Mouse (Mus musculus) gastrocnemius, adult 8-10 months (tissue): ENCODE data around the gene Spaca3. TPM values are rescaled to one million over a fixed set of nuclear protein-coding genes. Genes with fewer than 3 reads are reported as not detected.

ENCODE experiments used
- DNase-seq, 2 experiments: peaks; one replicate each; pipeline ENCODE4 v3.0.0; 2022; ENCODE audit warnings: low spot score in 2 of 2
- total RNA-seq, 4 experiments: library from RNA; stranded (reverse); gene quantifications; 2 replicates each; pipeline ENCODE4 v1.2.4; 2022

The Spaca3 gene
- not detected for total RNA-seq

- no peak for DNase-seq
Measured at GRCm38 (mm10) chr11:80858065-80858464, at the start of gene Spaca3. Gene Spaca3 (plus strand): TSS chr11:80858365.

DNA sequence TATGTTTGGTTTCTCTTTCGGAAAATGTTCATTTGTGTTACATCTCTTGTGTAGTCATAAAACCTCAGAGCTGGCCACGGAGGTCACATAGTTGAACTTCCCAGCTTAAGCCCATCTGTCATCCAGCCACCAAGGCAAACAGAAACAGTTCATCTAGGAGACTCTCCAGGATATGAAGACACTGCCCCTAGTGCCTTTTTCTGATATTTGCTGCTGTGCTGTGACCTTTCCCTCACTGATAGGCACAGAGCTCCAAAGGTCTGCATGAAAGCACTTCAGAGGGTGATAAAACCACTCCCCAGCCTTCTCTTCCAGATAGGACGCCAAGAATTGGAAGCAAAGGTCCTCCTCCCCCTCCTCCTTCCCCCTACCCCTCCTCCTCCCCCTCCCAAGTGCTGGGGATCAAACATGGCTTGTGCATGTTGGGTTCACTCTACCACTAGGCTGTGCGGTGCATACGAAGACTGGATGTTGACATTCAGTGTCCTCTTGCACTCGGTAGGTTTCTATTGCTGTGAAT, 49.6 kb upstream of the Spaca3 start:
- DNase-seq, result no peak

GRCm38 (mm10) chr11:80809666-80809992, 48.5 kb upstream of the Spaca3 start:
- DNase-seq, result no peak

DNA sequence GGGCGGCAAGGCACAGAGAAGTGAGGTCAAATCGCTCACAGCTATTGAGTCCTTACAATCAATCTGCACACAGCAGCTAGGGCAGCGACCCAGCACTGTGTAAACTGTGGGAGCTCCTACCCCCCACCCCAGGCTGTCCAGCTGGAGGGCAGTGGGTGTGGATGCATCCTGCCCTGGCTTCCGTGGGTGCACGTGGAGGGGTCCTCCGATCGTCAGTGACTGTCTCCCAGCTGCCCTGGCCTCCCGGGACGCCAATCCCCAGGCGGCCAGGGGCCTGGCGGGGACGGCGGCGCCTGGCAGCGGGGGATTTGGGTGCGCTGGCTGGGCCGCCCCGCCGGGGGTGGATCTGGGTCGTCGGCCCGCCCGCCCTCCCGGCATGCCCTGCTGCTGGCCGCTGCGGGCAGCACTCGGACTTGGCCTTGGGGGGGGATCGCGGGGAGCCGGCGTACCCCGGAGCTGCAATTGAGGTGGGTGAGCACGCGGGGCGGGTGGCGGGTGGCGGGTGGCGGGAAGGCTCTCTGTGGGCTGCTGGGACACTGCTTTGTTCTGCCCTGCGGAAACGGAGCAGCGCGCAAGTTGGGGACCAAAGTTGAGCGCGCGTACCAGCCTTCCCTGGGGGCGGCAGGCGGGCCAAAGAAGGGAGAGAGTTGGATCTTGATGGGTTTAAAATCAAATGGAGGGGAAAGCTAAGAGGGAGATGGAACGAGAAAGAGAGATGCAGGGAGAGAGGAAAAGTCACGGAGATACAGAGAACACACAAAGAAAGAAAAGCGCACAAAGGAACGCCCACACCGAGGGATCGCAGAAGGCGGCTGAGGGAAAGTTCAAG, 48.0 kb upstream of the Spaca3 start, which contains the start of gene Tmem98:
Gene Tmem98 (plus strand): TSS at position 183 of the 829 bp plus-strand sequence.
- DNase-seq, result no peak

GRCm38 (mm10) chr11:80811156-80811555, 47.0 kb upstream of the Spaca3 start:
- no peak for DNase-seq

DNA sequence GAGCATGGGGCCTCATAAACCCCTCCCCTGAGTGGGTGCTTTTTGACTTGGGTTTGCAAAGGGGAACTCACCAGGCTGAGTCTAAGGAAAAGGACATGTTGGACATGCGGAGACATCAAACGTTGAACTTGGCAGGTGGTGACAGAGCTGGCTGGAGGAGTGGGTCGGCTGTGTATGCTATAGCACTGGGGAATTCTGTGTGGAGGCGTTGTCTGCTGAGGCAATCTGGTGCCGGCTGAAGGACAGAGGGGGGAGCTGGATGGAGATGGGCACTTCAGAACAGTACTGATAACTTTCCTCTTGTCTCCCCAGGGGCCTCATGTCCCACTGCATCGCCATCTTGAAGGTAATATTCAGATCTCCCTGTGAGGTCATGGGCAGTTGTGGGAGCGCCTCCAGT, 42.8 kb upstream of the Spaca3 start:
- DNase-seq, result no peak

GRCm38 (mm10) chr11:80818060-80818697, 40.0 kb upstream of the Spaca3 start:
- peak; percentile 19 to 27 for DNase-seq

DNA sequence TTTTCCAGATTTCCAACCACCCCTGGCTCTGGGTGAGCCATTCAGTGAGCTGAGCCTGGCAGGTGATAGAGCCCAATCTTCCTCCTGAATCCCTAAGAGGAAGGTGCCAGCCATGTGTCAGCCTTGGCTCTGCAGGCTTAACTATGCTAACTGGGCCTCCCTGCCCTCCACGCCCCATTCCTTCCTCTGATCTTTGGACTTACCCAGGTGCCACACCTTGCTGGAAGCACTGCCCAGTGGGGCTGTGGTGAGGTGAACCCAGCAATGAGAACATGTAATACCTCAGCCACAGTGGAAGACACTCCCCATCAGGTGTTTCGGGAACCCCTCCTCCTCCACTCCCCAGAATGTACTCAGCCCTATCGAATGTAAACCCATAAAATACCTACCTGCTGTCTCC, 38.1 kb upstream of the Spaca3 start:
- no peak for DNase-seq

DNA sequence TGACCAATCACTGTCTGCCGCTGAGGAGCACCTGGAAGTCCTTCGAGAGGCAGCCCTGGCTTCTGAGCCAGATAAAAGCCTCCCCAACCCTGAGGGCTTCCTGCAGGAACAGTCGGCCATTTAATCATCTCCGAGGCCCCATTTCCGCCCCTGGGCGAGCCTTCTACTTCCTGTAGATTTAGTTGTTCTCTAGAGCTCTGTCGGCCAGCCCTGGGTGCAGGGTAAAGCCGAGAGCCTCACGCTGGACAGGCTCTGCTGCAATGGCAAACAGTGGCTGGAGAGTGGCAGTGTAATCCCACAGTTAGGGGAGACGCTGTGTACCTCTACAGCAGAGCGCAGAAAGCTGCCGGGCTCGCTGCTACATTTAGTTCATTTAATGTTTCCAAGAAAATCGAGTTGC, 36.9 kb upstream of the Spaca3 start:
- DNase-seq, result no peak

GRCm38 (mm10) chr11:80821794-80822193, 36.4 kb upstream of the Spaca3 start:
- DNase-seq, result no peak

- no peak for DNase-seq
Measured at GRCm38 (mm10) chr11:80835395-80835794, 22.8 kb upstream of the Spaca3 start.

DNA sequence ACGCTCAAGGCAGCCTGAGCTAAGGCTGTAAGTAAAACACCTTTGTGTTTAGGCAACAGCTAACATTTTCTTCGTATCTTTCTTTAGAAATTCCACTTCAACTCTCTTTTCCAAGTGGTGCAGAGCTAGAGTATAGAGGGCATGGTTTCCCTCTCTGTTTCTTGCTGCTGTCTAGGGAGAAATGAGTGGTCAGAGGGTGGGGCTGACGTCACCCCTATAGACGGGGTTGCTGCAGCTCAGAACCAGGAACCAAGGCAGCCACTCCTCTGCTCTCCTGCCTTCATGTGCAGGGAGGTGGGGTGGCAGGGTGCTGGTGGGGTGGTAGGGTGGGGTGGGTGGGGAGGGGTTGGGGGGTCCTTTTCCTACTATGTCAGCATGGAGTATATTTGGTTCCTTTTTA, 22.3 kb upstream of the Spaca3 start:
- DNase-seq, result no peak

- no peak for DNase-seq
Measured at GRCm38 (mm10) chr11:80838724-80839123, 19.4 kb upstream of the Spaca3 start.

- no peak for DNase-seq
Measured at GRCm38 (mm10) chr11:80843435-80843834, 14.7 kb upstream of the Spaca3 start.

DNA sequence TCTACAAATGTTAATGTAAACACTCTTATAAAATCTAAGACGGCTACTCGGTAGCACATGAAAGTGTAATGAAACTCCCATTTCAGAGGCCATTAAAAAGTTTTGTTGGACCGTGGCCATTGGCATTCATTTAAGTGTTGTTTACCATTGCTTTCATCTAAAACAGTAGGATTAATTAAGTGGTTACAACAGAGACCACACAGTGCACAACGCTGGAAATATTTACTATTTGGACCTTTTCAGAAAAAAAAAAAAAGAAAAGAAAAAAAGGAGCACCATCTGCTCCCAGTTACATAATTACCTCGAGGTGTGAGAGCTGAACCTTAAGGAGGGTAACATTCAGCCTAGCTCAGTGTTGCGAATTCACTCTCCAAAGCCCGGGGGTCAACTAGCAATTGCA, 12.7 kb upstream of the Spaca3 start:
- no peak for DNase-seq

DNA sequence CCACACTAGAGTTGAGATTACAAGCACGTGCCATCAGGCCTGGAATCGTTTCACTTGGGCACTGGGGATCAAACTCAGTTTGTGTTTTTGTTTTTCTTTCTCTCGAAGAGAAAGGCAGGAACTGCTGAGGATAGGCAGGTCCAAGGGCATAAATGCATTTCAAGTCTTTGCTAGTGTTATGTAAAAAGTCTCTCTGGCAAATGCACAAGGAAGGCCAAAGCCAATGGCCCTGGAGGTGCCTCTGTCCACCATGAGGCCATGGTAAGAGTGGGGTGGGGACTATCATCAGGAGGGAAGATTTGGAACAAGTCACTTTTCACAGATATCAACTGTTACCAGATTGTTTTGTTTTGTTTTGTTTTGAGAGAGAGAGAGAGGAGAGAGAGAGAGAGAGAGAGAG, 12.1 kb upstream of the Spaca3 start:
- no peak for DNase-seq

GRCm38 (mm10) chr11:80848131-80848530, 10.0 kb upstream of the Spaca3 start:
- no peak for DNase-seq

DNA sequence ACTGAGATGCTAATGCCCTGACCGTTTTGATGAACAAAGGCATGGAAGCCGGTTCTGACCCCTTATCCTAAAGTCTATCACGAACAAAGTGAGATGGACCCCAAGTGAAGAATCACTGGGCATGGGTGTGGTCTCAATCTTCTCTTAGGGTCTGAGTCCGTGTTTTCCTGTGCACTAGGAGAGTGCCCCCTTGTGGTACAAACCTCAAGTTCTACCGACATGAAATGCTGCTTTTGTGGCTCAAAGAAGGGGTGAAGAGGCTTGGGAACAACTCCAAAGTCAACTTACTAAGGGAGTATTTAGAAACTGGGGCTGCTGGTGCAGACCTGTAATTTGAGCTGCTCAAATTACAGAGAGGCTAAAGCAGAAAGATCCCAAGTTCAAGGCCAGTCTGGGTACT, 6.3 kb upstream of the Spaca3 start:
- DNase-seq, result no peak

DNA sequence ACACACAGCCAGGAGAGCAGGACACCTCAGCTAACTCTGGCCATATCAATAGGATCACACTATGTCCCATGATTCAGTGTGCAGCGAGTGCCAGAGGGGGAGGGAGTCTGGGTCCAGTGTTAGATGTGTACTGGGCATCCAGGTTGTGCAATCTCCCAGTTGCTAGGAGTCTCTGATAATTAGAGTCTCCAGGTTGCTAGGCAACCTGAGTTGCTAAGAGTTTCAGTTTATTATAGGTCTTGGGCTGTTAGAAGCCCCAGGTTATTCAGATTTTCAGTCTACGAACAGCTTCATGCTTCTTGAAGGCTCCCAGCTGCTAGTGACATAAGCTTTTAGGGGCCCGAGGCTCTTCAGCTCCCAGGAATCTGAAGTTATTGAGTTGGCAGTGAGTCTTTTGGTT, 5.2 kb upstream of the Spaca3 start:
- DNase-seq, result no peak

DNA sequence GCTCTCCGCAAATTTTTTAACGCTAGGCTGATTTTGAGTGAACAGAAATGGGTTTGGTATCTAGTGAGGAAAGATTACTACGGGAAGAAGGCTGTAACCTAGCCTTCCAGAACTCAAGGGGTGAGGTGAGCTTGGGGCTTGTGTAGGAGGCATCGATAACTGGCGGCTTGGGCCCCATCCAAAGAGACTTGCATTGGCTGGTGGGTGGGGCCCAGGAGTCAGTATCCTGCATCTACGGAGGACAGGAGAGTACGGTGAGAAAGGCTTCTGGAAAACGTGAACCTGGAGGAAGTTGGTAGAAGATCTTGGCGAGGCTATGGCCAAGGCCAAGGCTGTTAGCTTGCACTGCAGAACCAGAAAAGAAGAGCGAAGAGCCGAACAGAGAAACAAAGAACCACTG, 3.7 kb upstream of the Spaca3 start:
- no peak for DNase-seq

DNA sequence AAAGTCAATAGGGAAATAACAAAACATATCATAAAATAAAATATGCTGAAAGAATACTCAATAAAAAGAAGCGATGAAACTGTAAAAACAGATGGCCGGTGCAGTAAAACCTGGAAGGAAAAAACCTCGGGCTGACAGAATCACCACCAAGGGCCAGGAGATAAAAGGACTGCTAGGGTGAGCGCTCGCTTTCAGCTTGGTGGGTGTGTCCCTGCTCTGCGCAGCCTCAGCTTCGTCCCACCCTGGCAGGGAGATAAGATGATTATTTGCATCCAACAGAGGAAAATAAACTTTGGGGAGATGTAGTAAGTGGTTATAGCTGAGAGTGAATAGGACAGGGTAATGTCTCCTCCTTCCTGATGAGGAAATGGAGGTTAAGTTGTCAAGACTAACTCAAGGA, 3.3 kb upstream of the Spaca3 start:
- no peak for DNase-seq

DNA sequence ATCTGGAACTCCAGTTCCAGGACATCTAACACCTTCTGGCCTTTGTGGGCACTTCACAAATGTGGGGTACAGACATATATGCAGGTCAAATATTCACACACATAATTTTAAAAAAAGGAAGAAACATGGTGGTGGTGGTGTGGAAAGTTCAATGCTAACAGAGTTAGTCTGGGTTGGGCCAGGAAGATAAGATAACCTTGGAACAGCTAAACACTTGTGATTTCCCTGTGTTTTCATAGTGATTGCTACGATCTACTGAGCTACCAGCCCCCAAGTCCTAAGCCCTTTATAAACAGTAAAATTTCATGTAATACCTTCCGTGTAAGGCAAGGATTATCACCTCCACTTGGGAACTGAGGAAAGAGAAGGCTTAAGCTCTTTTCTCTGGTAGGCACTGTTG, 1.3 kb upstream of the Spaca3 start:
- no peak for DNase-seq

GRCm38 (mm10) chr11:80862941-80863340, 4.8 kb downstream of the Spaca3 start:
- no peak for DNase-seq
